Mouse (Mus musculus) monocyte, adult 5-6 weeks (primary cell): ENCODE results near the gene Frem2. TPM values are rescaled to one million over a fixed set of nuclear protein-coding genes. Genes with fewer than 3 reads are reported as not detected.

ENCODE experiments used
- ATAC-seq: fragments of 153-309, 156-312 bp; replicated peaks from 2 replicates; pipeline ENCODE4 v1.8.0; 2017; ENCODE audit warnings: mild to moderate bottlenecking; ENCODE audit not compliant: low TSS enrichment, insufficient number of reproducible peaks, severe bottlenecking, poor library complexity, low FRiP score
- total RNA-seq: library from RNA; stranded (forward); fragments of 200-1000, 200-491, 200-594 nt; gene quantifications from 3 replicates; pipeline ENCODE4 v1.2.3, GENCODE M21; 2017

Frem2 gene
- total RNA-seq, 1 experiment from 2014 or later = not detected

GRCm38 (mm10) chr3:53564521-53564920, 92.6 kb downstream of the Frem2 start:
- no peak for ATAC-seq

DNA sequence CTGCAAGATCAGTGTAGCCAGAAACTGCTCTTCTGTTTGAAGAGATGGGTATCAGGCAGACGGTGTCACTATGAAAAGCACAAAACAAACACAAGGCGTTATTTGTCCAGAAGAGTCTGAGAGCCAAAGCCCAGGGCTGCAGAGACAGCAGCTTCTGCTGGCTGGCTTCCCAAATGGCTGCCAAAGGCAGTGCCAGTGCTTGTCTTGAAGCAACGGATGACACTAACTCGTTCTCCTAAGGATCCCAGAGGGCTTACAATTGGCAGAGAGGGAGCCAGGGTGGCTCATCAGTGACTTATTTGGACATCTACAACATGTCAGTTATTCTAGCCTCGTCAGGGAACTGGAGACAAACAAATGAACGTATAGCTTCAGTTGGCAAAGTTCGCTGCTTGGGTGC, 93.4 kb downstream of the Frem2 start:
- ATAC-seq = no peak

GRCm38 (mm10) chr3:53561813-53562212, 95.3 kb downstream of the Frem2 start:
- ATAC-seq = no peak

DNA sequence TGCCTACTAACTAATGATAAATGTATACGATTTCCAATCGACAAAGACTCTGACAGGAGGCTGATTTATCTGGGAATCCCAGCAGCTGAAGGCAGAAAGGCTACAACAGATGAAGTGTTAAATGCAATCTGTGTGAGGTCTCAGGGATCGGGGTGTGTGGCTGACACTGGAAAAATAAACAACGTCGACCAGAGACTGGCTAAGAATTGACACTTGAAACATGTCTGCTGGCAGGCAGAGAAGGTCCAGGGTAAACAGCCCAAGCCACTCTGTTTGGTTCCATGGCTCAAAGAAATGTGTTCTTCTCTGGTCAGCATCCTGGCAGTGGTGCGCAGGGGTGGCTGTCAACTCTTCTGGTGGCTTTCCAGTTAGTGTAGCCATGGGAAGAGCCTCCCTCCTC, 98.1 kb downstream of the Frem2 start:
- no peak for ATAC-seq

DNA sequence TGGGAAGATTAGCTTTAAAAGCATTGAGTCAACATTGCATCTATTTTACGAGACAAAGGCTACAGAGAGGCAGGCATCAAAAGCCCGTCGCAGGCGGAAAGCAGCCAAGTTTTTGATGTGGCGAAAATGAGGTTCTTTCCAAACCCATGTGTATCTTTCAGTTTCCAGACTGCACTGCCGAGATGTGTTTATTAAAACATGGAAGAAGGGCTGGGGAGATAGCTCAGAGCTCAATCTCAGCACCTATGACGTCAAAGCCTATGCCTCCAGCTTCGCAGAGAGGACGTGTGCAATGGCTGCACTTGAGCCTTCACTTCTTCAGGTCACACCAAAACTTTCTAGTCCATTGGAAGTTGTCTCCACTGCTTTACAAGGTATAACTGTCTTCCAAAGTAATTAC, 98.9 kb downstream of the Frem2 start:
- no peak for ATAC-seq

- no peak for ATAC-seq
Observed at GRCm38 (mm10) chr3:53557388-53558214, 99.6 kb downstream of the Frem2 start.

DNA sequence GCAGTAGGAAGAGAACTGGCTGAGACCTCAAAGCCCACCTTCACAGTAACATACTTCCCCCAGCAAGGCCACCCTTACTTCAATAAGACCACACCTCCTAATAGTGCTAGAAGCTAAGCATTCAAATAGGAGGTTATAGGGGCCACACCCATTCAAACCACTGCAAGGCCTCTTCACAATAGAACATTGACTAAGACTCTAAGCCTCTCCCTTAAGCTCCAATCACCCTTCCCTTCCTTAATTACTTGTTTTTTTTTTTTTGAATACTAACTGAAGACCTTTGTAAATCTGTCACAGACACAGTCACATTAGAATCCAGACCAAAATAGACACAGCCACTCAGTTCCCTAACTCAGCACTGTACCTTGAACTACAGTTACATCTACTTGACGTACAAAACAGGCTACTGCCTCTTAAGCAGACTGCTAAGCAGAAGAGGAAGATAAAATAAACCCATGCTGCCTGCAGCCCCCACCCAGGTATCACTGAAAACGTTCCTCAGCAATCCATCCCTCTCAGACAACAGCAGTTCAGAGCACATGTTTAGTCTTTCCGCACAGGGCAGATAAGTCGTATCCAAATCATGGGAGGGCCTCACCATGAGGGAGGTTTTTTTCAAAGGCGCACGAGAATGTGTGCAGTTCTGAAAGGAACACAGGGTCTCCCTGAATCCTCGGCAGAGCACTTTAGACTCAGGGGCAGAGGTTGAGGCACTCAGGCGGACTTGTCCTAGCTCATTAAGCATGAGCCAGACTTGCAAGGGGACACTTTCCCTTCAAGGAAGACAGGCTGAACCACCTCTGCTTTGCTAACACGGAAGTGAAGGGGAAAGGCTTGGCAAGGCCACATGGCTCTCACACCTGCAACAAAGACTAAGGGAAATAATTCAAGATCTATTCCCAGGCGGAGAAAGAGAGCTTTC, 101.9 kb downstream of the Frem2 start:
- ATAC-seq = no peak

GRCm38 (mm10) chr3:53552691-53553090, 104.5 kb downstream of the Frem2 start:
- no peak for ATAC-seq

DNA sequence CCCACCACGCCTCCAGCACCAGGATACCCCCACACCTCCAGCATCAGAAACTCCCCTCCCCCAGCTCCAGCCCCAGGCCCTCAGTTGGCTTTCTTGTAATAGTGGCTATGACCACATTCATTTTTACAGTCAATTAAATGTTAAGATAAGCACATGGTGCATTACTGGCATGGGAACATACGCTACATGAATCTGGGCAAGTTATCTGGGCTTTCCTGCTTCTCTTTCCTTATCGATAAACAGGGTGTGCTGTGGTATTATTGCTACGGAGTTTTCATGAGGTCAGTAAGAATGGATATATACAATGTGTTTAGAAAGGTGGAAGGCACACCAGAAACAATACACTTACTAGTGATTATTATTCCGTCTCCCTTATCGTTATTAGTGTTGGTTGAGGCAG, 125.1 kb downstream of the Frem2 start:
- ATAC-seq = no peak

GRCm38 (mm10) chr3:53530305-53530704, 126.8 kb downstream of the Frem2 start:
- no peak for ATAC-seq

GRCm38 (mm10) chr3:53525737-53526136, 131.4 kb downstream of the Frem2 start:
- ATAC-seq = no peak

GRCm38 (mm10) chr3:53522794-53523193, 134.4 kb downstream of the Frem2 start:
- ATAC-seq = no peak

DNA sequence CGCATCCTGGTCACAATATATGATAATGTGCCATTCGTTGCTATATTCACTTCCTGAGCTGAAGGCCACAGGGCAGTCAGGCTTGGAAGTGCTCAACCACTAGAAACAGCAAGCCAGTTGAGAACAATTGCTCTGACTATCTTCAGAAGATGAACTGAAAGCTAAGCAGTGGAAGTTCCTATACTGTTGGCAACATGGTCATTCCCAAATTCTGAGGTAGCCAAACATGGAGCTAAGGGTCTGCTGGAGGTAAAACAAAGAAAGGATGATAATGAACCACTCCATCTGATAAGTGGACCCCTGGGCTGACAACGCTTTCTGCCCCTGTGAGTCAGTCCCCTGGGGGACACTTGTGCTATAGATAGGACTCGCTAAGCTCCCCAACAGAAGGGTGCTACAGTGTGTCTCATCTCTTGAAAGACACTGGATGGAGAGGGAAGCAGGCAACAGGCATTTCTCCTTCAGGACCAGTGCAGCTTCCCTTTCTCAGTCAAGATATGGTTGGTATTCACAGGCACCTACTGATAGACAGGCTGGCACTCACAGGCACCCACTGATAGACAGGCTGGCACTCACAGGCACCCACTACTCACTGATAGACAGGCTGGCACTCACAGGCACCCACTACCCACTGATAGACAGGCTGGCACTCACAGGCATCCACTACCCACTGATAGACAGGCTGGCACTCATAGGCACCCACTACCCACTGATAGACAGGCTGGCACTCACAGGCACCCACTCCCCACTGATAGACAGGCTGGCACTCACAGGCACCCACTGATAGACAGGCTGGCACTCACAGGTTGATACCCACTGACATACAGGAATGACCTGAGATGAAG, 142.7 kb downstream of the Frem2 start:
- no peak for ATAC-seq

- no peak for ATAC-seq
Observed at GRCm38 (mm10) chr3:53513096-53513495, 144.1 kb downstream of the Frem2 start.

DNA sequence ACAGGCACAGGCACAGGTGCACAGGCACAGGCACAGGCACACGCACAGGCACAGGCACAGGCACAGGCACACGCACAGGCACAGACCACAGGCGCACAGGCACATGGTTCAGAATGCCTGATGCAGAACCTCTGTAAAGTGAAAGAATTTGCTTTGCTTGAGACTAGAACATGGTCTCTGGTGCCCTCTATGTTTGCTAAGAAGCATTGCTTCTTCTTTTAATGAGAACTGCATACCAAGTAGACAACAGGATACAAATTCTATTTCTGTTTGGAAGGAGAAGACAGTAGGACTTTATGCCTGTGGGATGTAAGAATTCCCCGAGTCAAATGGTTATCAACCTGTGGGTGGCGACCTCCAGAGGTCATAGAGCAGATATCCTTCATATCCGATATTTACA, 154.7 kb downstream of the Frem2 start:
- no peak for ATAC-seq

DNA sequence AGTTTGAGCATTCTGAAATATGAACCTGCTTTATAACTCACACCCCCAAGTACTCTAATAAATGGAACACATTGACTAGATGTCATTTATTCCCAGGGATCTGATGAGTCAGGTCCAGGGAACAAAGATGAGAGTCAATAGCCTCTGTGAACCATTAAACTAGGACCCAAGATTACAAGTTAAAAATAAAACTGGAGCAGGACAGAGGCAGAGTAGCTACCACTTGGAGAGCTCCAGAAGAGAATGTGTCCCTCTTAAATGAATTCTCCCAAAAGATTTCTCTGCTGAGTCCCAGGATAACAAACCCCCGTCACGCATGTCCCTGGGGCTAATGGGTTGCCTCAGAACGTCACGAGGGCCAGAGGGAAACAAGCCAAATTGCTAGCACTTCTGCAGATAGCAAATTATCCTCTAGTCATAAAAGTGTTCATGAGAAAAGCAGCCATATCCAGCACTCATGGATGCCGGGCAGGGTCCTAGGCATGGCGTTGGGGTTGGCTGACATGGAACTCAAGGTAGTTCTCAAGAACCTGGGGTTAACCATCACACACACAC, 158.7 kb downstream of the Frem2 start:
- no peak for ATAC-seq

DNA sequence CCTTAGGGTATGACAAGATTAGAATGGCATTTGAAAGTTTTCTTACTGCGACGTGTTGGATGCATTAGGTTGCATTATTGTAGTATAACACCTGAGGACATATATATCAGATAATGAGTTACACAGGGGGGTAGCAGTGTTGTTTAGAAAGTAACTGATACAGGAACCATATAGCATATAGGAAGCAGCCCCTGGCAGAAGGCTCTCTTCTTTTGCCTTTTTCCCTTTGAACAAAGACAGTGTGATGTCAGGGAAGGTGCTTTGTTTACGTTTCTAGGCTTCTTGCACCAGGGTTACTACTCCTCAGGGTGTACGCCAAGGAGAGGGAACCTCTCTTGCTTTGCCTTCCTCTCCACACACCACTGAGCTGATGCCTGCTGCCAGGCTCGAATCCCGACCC, 168.8 kb downstream of the Frem2 start, which contains the start of gene Stoml3:
Gene Stoml3 (plus strand): TSS at position 301 of the 400 bp plus-strand sequence.
- no peak for ATAC-seq

DNA sequence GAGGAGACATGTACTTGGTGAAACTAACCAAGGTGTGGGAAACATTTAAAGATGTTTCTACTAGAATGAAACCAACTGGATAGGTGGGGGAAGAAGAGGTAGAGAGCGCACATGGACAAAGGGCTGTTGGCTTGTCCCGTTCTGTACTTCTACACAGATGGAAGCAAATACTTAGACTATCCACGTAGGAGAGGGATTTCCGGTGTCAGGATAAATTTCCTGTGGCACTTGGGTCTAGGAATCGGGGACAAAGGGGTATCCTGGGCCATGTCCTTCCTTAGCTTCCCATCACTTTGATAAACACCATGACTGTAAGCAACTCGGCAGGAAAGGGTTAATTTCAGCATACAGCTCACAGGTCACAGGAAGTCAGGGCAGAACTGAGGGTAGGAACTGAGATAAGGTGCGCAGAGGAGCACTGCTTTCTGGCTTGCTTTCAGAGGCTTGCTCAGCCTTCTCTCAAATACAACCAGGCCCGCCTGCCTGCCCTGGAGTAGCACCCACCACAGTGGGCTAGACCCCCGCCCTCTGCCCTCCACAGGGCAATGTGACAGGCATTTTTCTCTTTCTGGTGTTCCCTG, 170.1 kb downstream of the Frem2 start:
- ATAC-seq = no peak
